ENCODE assay signal across 12 mouse cellular contexts in genomic region chr5:117898055-117898806, GRCm38 (mm10).
DNase-seq lines count a peak whose midpoint lies in the region; ATAC-seq and TF ChIP-seq lines count a peak whose summit lies in the region.
"Had no signal": no experiment of that assay in that cellular context is flagged by ENCODE, and none has a peak within 500 bp of the region (broad histone marks: within the 10 kb centered on the region; RNA-seq: fewer than 3 reads in every experiment).

No protein-coding gene starts in this region.

- 25% methylated on average over 9 of the region's 9 CpGs for WGBS in kidney, embryonic 16.5 days
- 15% methylated on average over 9 of the region's 9 CpGs for WGBS in hindbrain, postnatal 0 days
- 13% methylated on average over 9 of the region's 9 CpGs for WGBS in neural tube, embryonic 13.5 days

- DNase-seq in kidney, postnatal 10 days: no peak
- DNase-seq in embryo, embryonic 11.5 days (ENCODE audit: low read depth, low spot score): peak; percentile 19
- DNase-seq in hindbrain, postnatal 0 days (ENCODE audit: low spot score): peak; percentile 35
- no peak for DNase-seq in lung, adult 18-20 months
- no peak for DNase-seq in spleen, adult 18-20 months
- DNase-seq: adrenal gland, postnatal 36 days; cerebellum, postnatal 25 days; gastrocnemius, postnatal 10 days; kidney, adult 18-20 months had no signal

- H3K27ac ChIP-seq in kidney, embryonic 16.5 days (ENCODE audit: low read length): no peak overlapping the region
- H3K27ac ChIP-seq in hindbrain, postnatal 0 days: no peak overlapping the region
- H3K27ac ChIP-seq in neural tube, embryonic 13.5 days (replicated peaks): no peak overlapping the region

- no peaks in the 10 kb centered on the region for H3K27me3 ChIP-seq in kidney, embryonic 16.5 days (ENCODE audit: insufficient read depth, low read length)
- H3K27me3 ChIP-seq in hindbrain, postnatal 0 days (ENCODE audit: insufficient read depth, low read length): no peaks in the 10 kb centered on the region
- peaks cover 6% of the 10 kb centered on the region for H3K27me3 ChIP-seq in neural tube, embryonic 13.5 days

- no peaks in the 10 kb centered on the region for H3K36me3 ChIP-seq in kidney, embryonic 16.5 days (ENCODE audit: insufficient read depth, low read length)
- H3K36me3 ChIP-seq in hindbrain, postnatal 0 days (ENCODE audit: insufficient read depth, low read length): no peaks in the 10 kb centered on the region
- H3K36me3 ChIP-seq in neural tube, embryonic 13.5 days: no peaks in the 10 kb centered on the region

- H3K9me3 ChIP-seq in kidney, embryonic 16.5 days (ENCODE audit: low read length): no peaks in the 10 kb centered on the region
- H3K9me3 ChIP-seq in hindbrain, postnatal 0 days (ENCODE audit: low read length): no peaks in the 10 kb centered on the region
- no peaks in the 10 kb centered on the region for H3K9me3 ChIP-seq in neural tube, embryonic 13.5 days

- peak; percentile 64; the same call in 1 of the 2 replicates for ATAC-seq in kidney, embryonic 16.5 days (ENCODE audit: low FRiP score, low TSS enrichment)
- no peak for ATAC-seq in hindbrain, postnatal 0 days
- peak; percentile 56; the same call in 1 of the 2 replicates for ATAC-seq in neural tube, embryonic 13.5 days (ENCODE audit: low read depth)
- ATAC-seq in megakaryocyte, adult 5-6 weeks (ENCODE audit: poor library complexity, severe bottlenecking): no peak

- H3K4me1 ChIP-seq in kidney, embryonic 16.5 days (ENCODE audit: insufficient read depth, low read length): peaks cover 24% of the 10 kb centered on the region
- peaks cover 7% of the 10 kb centered on the region for H3K4me1 ChIP-seq in hindbrain, postnatal 0 days (ENCODE audit: insufficient read depth, low read length)
- peaks cover 32% of the 10 kb centered on the region for H3K4me1 ChIP-seq in neural tube, embryonic 13.5 days (replicated peaks)

- H3K9ac ChIP-seq in kidney, embryonic 16.5 days (replicated peaks; ENCODE audit: low read length): no peak overlapping the region
- no peak overlapping the region for H3K9ac ChIP-seq in hindbrain, postnatal 0 days (replicated peaks; ENCODE audit: low read length)
- H3K9ac ChIP-seq in neural tube, embryonic 13.5 days: no peak overlapping the region

- H3K4me3 ChIP-seq in kidney, embryonic 16.5 days (ENCODE audit: low read length): no peak overlapping the region
- no peak overlapping the region for H3K4me3 ChIP-seq in hindbrain, postnatal 0 days (ENCODE audit: low read length)
- H3K4me3 ChIP-seq in neural tube, embryonic 13.5 days: no peak overlapping the region

- no peak for TF ChIP-seq CTCF in hindbrain, postnatal 0 days (IDR thresholded peaks at IDR 0.05; ENCODE audit: low read depth)

- no peak overlapping the region for H3K4me2 ChIP-seq in kidney, embryonic 16.5 days (replicated peaks; ENCODE audit: low read depth, low read length)
- H3K4me2 ChIP-seq in hindbrain, postnatal 0 days (ENCODE audit: low read depth, low read length): no peak overlapping the region
- no peak overlapping the region for H3K4me2 ChIP-seq in neural tube, embryonic 13.5 days

Comparison
In these comparisons a context has a peak if more than half of its experiments do, and no peak if none do; other contexts are left out.
1. ATAC-seq: peak in kidney, embryonic 16.5 days (single experiment) and neural tube, embryonic 13.5 days (single experiment); none in hindbrain, postnatal 0 days (single experiment) and megakaryocyte, adult 5-6 weeks (single experiment).
2. DNase-seq: peak in embryo, embryonic 11.5 days (single experiment) and hindbrain, postnatal 0 days (single experiment); none in kidney, postnatal 10 days (single experiment), lung, adult 18-20 months (0 of 2) and spleen, adult 18-20 months (0 of 2).